Mouse (Mus musculus): Measurements from ENCODE around the gene Pmepa1. TPM values are rescaled to one million over a fixed set of nuclear protein-coding genes. Genes with fewer than 3 reads are reported as not detected.

Gene Pmepa1
- total and polyA plus RNA-seq, 3 experiments = not detected

DNA sequence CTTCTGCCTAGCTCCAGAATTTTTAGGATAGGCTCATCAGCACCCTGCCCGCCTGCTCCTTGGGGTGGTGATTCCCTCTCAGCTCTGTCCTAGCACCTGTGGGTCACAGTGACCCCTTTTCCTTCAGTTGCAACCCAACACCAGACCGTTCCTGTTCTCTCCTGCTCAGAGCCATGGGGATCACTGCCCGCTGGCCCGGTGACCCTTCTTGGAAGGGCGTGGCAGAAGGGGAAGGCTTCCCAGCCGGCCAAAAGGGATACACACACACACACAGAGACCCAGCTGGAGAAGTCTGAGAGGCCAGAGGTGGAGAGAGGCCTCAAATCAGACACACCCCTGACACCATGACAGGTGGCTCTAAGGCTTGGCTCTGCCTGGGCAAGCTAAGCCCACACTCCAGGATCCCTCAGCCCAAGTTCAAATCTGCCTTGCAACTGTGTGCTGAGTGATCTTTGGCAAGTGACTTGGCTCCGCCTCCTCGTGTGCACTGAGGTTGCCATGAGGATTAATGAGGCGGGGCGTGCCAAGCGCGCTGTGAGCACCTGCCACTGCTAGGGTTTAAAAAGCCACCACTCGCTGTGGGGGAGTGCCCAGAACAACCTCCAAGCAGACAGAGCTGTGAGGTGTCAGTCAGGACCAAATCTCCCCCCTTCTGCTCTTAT lies 11.7 kb downstream of the Pmepa1 start:
- no peak for DNase-seq (ENCODE audit: low read depth, low spot score)

DNA sequence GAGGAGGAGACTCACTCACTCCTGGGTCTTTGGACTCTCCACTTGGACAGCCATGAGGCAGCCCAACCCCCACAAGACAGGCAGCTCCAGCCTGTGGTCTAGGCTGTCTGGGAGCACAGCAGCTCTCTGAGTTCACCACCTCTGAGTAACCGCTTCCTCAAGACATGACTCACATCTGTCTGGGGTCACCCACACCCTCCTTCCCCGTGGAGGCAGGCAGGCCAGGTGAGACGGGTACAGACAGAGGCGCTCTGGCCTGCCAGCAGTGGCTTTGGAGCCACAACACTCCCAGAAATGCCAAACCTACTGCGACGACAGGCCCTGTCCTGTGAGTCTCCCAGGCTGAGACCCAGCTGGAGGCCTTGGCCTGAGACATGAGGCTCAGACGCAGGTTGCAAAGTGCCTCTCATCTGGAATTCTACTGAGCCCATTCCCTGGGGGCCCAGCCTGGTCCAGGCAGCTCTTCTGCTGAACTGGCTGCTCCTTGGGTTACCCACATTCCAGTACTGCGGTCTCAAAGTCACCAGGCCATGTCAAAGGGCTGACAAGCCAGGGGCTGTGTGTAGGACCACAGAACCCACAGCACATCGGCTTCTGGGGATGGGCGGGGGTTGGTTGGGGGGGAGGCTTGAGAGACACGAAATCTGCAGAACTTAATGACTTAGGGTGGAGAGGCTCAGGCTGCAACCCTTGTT lies 12.6 kb downstream of the Pmepa1 start:
- no peaks in the 10 kb centered on the region for H3K79me2 ChIP-seq (ENCODE audit: control insufficient read depth, insufficient read depth, low read length, poor library complexity)
- TF ChIP-seq ETS1 (IDR thresholded peaks at IDR 0.05; ENCODE audit: low read depth, low read length) (no peak), ZNF384 (IDR thresholded peaks at IDR 0.05; ENCODE audit: low read depth, low read length) (no peak), TAL1 (IDR thresholded peaks at IDR 0.05; ENCODE audit: low read length) (no peak), MYC (IDR thresholded peaks at IDR 0.05; ENCODE audit: low read depth, low read length) (no peak), TCF12 (IDR thresholded peaks at IDR 0.05; ENCODE audit: low read depth, low read length) (no peak), MAZ (IDR thresholded peaks at IDR 0.05; ENCODE audit: low read depth, low read length) (no peak), ZC3H11A (IDR thresholded peaks at IDR 0.05; ENCODE audit: low read depth, low read length) (no peak), ELF1 (IDR thresholded peaks at IDR 0.05; ENCODE audit: low read depth, low read length) (no peak), CTCF (IDR thresholded peaks at IDR 0.05 in 2 of 3, conservative IDR thresholded peaks at IDR 0.05 in 1 of 3; ENCODE audit: control insufficient read depth in 1 of 3, insufficient read depth in 1 of 3, low read depth in 2 of 3, low read length in 3 of 3, poor library complexity in 1 of 3, severe bottlenecking in 1 of 3) (no peak)
- H3K36me3 ChIP-seq (ENCODE audit: control insufficient read depth in 1 of 2, insufficient read depth in 2 of 2, low read length in 2 of 2) = no peaks in the 10 kb centered on the region
- no peak overlapping the region for H3K4me3 ChIP-seq (ENCODE audit: control insufficient read depth in 1 of 2, insufficient read depth in 1 of 2, low read depth in 2 of 2, low read length in 2 of 2)
- no peak overlapping the region for H3K9ac ChIP-seq (ENCODE audit: control insufficient read depth, low read depth, low read length, poor library complexity, severe bottlenecking)
- no peak overlapping the region for H3K27ac ChIP-seq (ENCODE audit: control insufficient read depth, low read depth, low read length)
- H3K27me3 ChIP-seq (ENCODE audit: control insufficient read depth in 1 of 2, insufficient read depth in 2 of 2, low read length in 2 of 2) = no peaks in the 10 kb centered on the region
- no peak for DNase-seq (ENCODE audit: low read depth, low spot score)
- no peaks in the 10 kb centered on the region for H3K9me3 ChIP-seq (replicated peaks; ENCODE audit: insufficient read depth, low read length)
- H3K4me1 ChIP-seq (ENCODE audit: control insufficient read depth in 1 of 2, insufficient read depth in 2 of 2, low read length in 2 of 2) = no peaks in the 10 kb centered on the region

More for the DNA sequence above, 11.7 kb downstream of the Pmepa1 start:
- Histone ChIP-seq H3K27me3 (ENCODE audit: control insufficient read depth in 1 of 2, insufficient read depth in 2 of 2, low read length in 2 of 2) (no peaks in the 10 kb centered on the region), H3K79me2 (ENCODE audit: control insufficient read depth, insufficient read depth, low read length, poor library complexity) (no peaks in the 10 kb centered on the region), H3K9me3 (replicated peaks; ENCODE audit: insufficient read depth, low read length) (no peaks in the 10 kb centered on the region), H3K9ac (ENCODE audit: control insufficient read depth, low read depth, low read length, poor library complexity, severe bottlenecking) (no peak overlapping the region), H3K36me3 (ENCODE audit: control insufficient read depth in 1 of 2, insufficient read depth in 2 of 2, low read length in 2 of 2) (no peaks in the 10 kb centered on the region), H3K27ac (ENCODE audit: control insufficient read depth, low read depth, low read length) (no peak overlapping the region), H3K4me3 (ENCODE audit: control insufficient read depth in 1 of 2, insufficient read depth in 1 of 2, low read depth in 2 of 2, low read length in 2 of 2) (no peak overlapping the region), H3K4me1 (ENCODE audit: control insufficient read depth in 1 of 2, insufficient read depth in 2 of 2, low read length in 2 of 2) (no peaks in the 10 kb centered on the region)
- TF ChIP-seq POLR2AphosphoS2 (IDR thresholded peaks at IDR 0.05; ENCODE audit: low read length) (no peak), POLR2A (IDR thresholded peaks at IDR 0.05; ENCODE audit: control insufficient read depth in 1 of 2, insufficient read depth in 1 of 2, low read depth in 1 of 2, low read length in 2 of 2, poor library complexity in 1 of 2) (no peak), ETS1 (IDR thresholded peaks at IDR 0.05; ENCODE audit: low read depth, low read length) (no peak), USF1 (IDR thresholded peaks at IDR 0.05; ENCODE audit: low read depth, low read length) (no peak), TBP (IDR thresholded peaks at IDR 0.05; ENCODE audit: low read depth, low read length) (no peak), MEF2A (IDR thresholded peaks at IDR 0.05; ENCODE audit: extremely low read depth, insufficient replicate concordance, low read depth, low read length, poor library complexity, severe bottlenecking) (no peak), ELF1 (IDR thresholded peaks at IDR 0.05; ENCODE audit: low read depth, low read length) (no peak)

Measured in MEL (cell line).